Mouse (Mus musculus): ENCODE measurements around the gene Dazap2.
"Not testable (repeated sequence)": the region's sequence is repeated elsewhere in the genome, so short reads cannot be mapped to it uniquely, and the experiment has no call there.

Gene Dazap2

DNA sequence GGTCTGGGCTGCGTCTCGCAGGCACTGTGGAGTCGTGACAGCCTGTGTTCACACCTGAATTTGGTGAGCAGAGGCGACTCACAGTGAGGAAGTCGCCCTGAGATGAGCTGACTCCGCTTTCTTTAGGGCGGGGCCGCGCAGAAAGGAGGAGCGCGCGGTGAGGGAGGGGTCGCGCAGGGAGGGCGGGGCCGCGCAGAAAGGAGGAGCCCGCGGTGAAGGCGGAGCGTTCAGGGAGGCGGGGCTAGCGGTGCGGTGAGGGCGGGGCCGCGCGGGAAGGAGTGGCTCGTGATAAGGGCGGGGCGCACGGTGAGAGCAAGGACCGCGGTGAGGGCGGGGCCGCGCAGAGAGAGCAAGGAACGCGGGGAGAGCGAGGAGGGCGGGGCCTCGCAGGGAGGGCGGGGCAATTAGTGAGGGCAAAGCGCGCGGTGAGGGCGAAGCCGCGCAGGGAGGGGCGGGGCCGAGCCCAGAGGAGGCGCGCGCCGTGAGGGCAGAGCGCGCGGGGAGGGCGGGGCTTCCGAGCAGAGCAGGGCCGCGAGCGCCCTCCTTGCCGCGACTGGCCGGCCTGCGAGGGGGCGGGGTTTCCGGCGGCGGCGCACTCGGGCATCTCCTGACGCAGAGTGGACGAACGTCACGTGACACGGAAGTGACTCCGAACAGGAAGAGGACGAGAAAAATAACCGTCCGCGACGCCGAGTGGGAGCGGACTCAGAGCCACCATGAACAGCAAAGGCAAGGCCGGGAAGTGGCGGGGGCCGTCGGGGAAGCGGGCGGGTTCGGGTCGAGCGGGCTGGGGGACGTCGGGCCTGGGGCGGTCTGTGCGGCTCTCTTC is at the start of gene Dazap2:
Gene Dazap2 (plus strand): TSS at position 354 of the 829 bp plus-strand sequence.
- peak; percentile 95 to 97 for DNase-seq (ENCODE audit: low spot score in 2 of 2)

DNA sequence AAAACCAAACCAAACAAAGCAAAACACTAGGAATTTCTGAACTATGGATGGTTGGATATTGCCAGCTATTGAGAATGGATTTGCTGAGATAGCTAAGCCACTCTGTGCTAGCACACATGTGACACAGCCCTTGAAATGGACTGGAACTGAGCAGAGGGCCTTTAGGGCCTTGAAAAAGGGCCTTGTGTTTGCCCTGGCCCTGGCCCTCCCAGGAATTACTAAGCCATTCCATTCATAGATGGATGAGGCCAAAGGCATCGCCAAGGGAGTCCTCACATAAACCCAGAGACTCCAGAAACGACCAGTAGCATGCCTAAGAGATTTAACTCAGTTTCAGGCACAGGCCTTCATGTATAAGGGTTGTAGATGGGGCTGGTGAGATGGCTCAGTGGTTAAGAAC is 48.6 kb upstream of the Dazap2 start:
- DNase-seq (ENCODE audit: low spot score in 2 of 2) = no peak

GRCm38 (mm10) chr15:100569239-100569638 is 45.9 kb upstream of the Dazap2 start:
- no peak for DNase-seq (ENCODE audit: low spot score in 2 of 2)

- no peak for DNase-seq (ENCODE audit: low spot score in 2 of 2)
These were observed 41.2 kb upstream of the Dazap2 start for GRCm38 (mm10) chr15:100573946-100574345.

DNA sequence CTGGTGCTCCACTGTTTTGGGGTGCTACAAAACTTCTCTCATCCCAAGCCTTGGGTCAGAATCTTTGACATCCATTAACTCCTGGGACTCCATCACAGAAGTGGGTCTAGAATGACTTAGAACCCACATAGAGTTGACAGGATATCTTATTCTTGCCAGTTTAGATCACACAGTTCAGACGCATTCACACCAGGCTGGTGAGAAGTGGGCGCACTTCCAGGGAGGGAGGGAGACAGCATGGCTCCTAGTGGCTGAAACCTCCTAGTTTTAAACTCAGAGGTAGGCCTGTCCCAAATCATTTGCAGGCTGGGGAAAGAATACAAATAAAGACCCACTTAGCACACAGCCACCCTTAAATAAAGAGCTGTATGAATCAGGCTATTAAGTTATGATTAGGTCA is 40.8 kb upstream of the Dazap2 start:
- DNase-seq (ENCODE audit: low spot score in 2 of 2) = no peak

DNA sequence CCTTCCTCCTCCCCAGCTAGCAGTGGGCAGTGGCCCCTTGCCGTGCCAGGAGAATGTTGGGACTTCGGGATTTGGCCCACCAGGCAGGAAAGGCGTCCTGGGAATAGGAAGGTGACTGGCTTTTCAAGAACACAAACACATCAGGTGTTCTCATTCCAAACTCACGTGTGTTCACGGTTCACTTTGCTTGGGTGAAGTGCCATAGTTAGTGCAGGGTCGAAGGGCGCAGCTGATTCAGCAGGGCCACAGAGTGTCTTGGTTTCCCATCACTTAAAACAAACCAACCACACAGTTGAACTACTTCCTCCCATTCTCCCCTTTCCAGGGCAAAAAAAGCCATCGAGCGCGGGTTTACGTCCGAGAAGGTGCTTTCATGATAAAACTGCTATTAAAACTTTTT is 39.8 kb upstream of the Dazap2 start:
- DNase-seq (ENCODE audit: low spot score in 2 of 2) = no peak

- no peak for DNase-seq (ENCODE audit: low spot score in 2 of 2)
These were observed 38.8 kb upstream of the Dazap2 start for GRCm38 (mm10) chr15:100576392-100576791.

GRCm38 (mm10) chr15:100576810-100577209 is 38.3 kb upstream of the Dazap2 start:
- DNase-seq (ENCODE audit: low spot score in 2 of 2) = no peak

- DNase-seq (ENCODE audit: low spot score in 2 of 2) = no peak
These were observed 37.2 kb upstream of the Dazap2 start for GRCm38 (mm10) chr15:100577972-100578371.

DNA sequence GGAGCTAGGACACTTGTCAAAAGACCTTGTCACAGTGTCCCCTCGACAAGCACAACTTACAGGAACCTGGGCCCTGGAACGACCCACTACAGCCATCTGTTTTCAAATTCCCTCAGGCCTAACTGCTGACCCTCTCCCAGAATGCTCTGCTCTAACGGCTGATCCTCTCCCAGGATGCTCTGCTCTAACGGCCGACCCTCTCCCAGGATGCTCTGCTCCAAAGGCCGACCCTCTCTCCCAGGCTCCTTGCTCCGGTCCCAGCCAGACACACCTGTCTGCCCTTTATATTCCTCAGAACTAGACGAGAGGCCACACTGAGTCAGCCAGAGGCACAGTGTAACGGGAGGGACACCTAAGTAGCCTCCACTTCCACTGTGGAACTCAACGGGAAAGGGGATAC is 35.0 kb upstream of the Dazap2 start:
- DNase-seq (ENCODE audit: low spot score in 2 of 2) = no peak

DNA sequence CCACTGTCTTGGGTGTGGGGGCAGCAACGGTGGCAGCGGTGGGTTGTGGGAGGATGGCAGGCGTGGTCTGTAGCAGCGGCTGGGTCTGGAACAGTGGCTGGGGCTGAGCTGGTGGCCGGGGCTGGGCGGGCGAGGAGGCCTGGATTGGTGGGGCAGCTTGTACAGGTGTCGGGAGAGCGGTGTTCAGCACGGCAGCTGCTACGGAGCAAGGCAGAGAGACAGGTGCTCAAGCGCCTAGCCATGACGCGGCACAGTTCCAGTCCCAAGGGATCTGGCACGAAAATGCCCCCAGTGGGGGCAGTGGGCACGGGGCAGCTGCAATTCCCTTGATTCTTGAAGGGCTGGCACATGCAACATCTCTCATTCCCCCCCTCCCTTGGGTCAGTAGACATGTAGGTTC is 29.2 kb upstream of the Dazap2 start:
- DNase-seq (ENCODE audit: low spot score in 2 of 2) = no peak

DNA sequence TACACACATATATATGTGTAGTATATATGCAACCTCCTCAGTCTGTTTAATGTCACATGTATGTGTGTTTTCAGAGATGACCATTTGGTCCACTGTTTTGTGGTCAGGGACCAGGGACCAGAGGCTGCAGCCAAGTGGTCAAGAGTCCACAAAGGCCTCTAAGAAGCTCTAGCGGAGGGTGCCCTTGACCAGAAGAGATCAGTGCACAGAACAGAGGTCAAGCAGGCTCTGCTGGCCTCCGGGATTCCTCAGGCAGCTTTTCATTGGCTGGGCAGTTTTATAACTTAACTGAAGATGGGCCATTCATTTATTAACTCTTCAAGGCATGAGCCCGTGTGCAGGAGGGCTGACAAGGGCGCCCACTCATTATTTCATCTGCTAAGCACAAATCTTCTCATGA is 28.0 kb upstream of the Dazap2 start:
- DNase-seq (ENCODE audit: low spot score in 2 of 2) = no peak

DNA sequence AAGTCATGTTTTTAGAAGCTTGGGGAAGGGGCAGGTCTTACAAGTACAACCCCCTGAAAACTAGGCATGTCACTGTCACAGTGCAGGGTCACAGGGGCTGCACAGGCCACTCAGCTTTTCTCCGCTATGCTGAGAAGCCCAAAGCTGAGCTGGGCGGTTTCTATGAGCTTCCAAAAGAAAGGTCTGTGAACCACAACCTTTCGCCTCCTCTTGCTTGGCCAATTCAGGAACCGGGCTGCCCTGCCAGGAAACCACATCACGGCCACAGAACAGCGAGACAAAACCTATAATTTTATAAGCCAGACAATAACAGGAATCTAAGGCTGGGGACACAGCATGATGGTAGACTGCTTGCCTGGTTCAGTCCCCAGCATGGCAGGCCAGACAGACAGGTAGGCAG is 26.9 kb upstream of the Dazap2 start:
- DNase-seq (ENCODE audit: low spot score in 2 of 2) = no peak

- no peak for DNase-seq (ENCODE audit: low spot score in 2 of 2)
These were observed 24.7 kb upstream of the Dazap2 start for GRCm38 (mm10) chr15:100590436-100590835.

DNA sequence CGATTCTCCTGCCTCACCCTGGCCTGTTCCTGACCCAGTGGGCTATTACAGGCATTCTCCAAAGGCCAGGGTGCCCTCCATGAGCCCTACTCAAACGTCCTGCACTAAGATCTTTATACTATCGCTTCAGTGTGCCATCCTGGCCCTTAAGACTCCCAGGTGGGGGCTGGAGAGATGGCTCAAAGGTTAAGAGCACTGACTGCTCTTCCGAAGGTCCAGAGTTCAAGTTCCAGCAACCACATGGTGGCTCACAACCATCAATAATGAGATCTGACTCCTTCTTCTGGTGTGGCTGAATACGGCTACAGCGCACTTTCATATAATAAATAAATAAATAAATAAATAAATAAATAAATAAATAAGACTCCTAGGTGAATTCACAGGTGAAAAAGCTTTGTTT is 22.3 kb upstream of the Dazap2 start:
- no peak for DNase-seq (ENCODE audit: low spot score in 2 of 2)

- DNase-seq (ENCODE audit: low spot score in 2 of 2) = no peak
These were observed 16.8 kb upstream of the Dazap2 start for GRCm38 (mm10) chr15:100598287-100598882.

- DNase-seq (ENCODE audit: low spot score in 2 of 2) = peak in 1 of 2 experiments; percentile 51
These were observed 16.3 kb upstream of the Dazap2 start for GRCm38 (mm10) chr15:100598883-100599275.

- peak in 1 of 2 experiments; percentile 36 for DNase-seq (ENCODE audit: low spot score in 2 of 2)
These were observed 15.7 kb upstream of the Dazap2 start, which contains the start of gene Pou6f1 for GRCm38 (mm10) chr15:100599276-100600046. TSS of gene Pou6f1 (minus strand) at chr15:100599984.

DNA sequence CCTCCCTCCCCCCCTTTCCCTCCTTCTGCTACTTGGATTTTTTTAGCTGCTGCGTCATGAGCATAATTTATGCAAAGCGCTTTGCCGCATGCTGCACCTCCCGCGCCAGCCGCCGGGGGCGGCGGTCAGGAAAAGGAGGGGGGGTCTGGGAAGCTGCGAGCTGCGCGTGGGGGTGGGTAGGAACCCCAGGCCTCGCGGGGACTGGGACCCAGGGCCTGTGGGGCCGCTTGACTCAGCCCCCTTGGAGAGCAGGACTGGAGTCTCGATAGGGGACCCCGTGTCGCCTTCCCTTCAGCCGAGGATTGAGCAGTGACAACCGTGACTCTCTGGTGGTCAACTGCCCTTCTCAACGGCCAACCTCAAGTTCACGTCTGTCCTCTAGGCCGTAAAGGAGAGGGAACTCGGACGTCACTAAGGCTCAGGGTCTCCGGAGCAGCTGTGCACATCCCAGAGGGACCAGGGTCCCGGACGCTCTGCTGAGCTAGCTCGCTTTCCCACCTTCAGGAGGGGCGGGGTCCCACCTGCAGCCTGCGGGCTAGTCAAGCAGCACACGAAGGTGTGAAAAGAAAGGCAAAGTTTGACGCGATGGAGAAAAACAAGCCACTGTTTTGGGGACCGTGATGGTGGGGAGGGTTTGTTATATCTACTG is 15.0 kb upstream of the Dazap2 start:
- peak in 1 of 2 experiments; percentile 69 for DNase-seq (ENCODE audit: low spot score in 2 of 2)

GRCm38 (mm10) chr15:100600696-100601272 is 14.4 kb upstream of the Dazap2 start:
- no peak for DNase-seq (ENCODE audit: low spot score in 2 of 2)

DNA sequence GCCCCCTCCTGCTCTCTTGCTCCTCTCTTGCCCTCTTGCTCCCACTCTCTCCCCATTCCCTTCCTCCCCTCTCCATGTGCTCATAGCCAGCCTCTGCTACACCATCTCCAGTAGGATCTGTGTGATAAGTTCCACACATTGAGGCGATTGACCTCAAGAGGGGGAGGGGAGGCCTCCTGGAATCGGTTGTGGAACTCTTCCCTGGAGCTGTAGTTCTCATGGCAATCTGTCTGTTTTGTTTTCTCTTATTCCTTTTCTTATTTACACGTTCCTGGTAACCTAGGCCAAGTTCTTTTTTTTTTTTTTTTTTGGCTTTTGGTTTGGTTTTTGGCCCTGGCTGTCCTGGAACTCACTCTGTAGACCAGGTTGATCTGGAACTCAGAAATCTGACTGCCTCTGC is 13.5 kb upstream of the Dazap2 start:
- DNase-seq (ENCODE audit: low spot score in 2 of 2) = no peak

GRCm38 (mm10) chr15:100606677-100607076 is 8.5 kb upstream of the Dazap2 start:
- not testable (repeated sequence) for DNase-seq (ENCODE audit: low spot score in 2 of 2)
